20 mouse cellular contexts compared by ENCODE assay signal in the genomic region with DNA sequence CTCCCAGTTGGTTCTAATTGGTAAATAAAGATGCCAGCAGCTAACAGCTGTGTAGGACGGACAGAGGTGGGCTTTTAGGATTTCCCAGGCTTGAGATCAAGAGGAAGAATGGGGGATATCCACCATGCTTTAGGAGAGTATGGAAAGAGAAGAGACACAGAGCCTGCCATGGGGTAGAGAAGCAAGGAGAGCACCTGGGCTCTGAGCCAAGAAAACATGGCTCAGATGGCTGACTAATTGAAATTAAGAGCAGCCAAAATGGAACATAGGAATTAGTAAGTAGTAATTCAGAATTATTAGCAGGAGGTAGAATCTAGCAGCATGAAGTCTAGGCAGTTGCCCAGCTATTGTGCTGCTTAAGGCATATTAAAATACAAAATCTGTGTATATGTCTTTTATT. TPM values are rescaled to one million over a fixed set of nuclear protein-coding genes. Genes with fewer than 3 reads are reported as not detected.
DNase-seq lines count a peak whose midpoint lies in the region; ATAC-seq lines count a peak whose summit lies in the region.
"Had no signal": no experiment of that assay in that cellular context is flagged by ENCODE, and none has a peak within 500 bp of the region (broad histone marks: within the 10 kb centered on the region; RNA-seq: fewer than 3 reads in every experiment).

No protein-coding gene starts in this region.

- no peaks in the 10 kb centered on the region for H3K27me3 ChIP-seq in hindbrain, embryonic 11.5 days (ENCODE audit: control insufficient read depth, insufficient read depth, low read length)
- H3K27me3 ChIP-seq: limb, embryonic 13.5 days; liver, embryonic 15.5 days; neural tube, embryonic 12.5 days had no signal

- peak; percentile 8 for DNase-seq in kidney, adult 18-20 months
- DNase-seq in kidney, adult 11 months: no peak
- peak; percentile 73 for DNase-seq in left cerebral cortex, postnatal 4 days
- DNase-seq in left cerebral cortex, postnatal 14 days (ENCODE audit: low spot score in 2 of 2): no peak
- peak; percentile 19 for DNase-seq in cerebellum, adult 9-11 months
- no peak for DNase-seq in hindbrain, embryonic 11.5 days (ENCODE audit: low spot score)
- no peak for DNase-seq in thymus, postnatal 14 days
- DNase-seq: adrenal gland, postnatal 14 days; right cerebral cortex, postnatal 4 days; thymus, postnatal 36 days had no signal

- no peak overlapping the region for H3K9ac ChIP-seq in hindbrain, embryonic 11.5 days (ENCODE audit: low read depth, low read length)
- H3K9ac ChIP-seq: limb, embryonic 13.5 days; liver, embryonic 15.5 days; neural tube, embryonic 12.5 days had no signal

- no peak overlapping the region for H3K4me3 ChIP-seq in hindbrain, embryonic 11.5 days (ENCODE audit: low read depth, low read length)
- H3K4me3 ChIP-seq: left cerebral cortex, adult 2 months; limb, embryonic 13.5 days; liver, embryonic 15.5 days; neural tube, embryonic 12.5 days had no signal

- H3K4me2 ChIP-seq in hindbrain, embryonic 11.5 days (replicated peaks; ENCODE audit: low read depth, low read length): no peak overlapping the region
- H3K4me2 ChIP-seq: heart, embryonic 11.5 days; limb, embryonic 13.5 days; liver, embryonic 15.5 days; neural tube, embryonic 12.5 days had no signal

- intact Hi-C loops in left cerebral cortex, postnatal 4 days (cut with DNase I): no loop called here
- intact Hi-C loops in left cerebral cortex, postnatal 14 days (cut with DNase I): no loop called here

- no peaks in the 10 kb centered on the region for H3K4me1 ChIP-seq in hindbrain, embryonic 11.5 days (replicated peaks; ENCODE audit: control insufficient read depth, insufficient read depth, low read length)
- H3K4me1 ChIP-seq: limb, embryonic 13.5 days; liver, embryonic 15.5 days; neural tube, embryonic 12.5 days had no signal

- no peaks in the 10 kb centered on the region for H3K9me3 ChIP-seq in hindbrain, embryonic 11.5 days (ENCODE audit: control insufficient read depth, low read length)
- H3K9me3 ChIP-seq: limb, embryonic 13.5 days; liver, embryonic 15.5 days; neural tube, embryonic 12.5 days had no signal

- ATAC-seq in cerebellum, adult (ENCODE audit: insufficient number of reproducible peaks, low FRiP score, low TSS enrichment): peak; percentile 78
- ATAC-seq in hindbrain, embryonic 11.5 days (ENCODE audit: low FRiP score): no peak
- ATAC-seq: activated CD4-positive, CD25-positive, alpha-beta regulatory T cell, adult 4 months; lung, postnatal 0 days; midbrain, embryonic 16.5 days; Patski had no signal

- 84% methylated on average over 1 of the region's 1 CpGs for WGBS in hindbrain, embryonic 11.5 days

- H3K27ac ChIP-seq in hindbrain, embryonic 11.5 days (ENCODE audit: low read depth, low read length): no peak overlapping the region
- H3K27ac ChIP-seq: left cerebral cortex, adult 2 months; limb, embryonic 13.5 days; liver, embryonic 15.5 days; neural tube, embryonic 12.5 days had no signal

- H3K36me3 ChIP-seq in hindbrain, embryonic 11.5 days (ENCODE audit: control insufficient read depth, insufficient read depth, low read length): no peaks in the 10 kb centered on the region
- H3K36me3 ChIP-seq: limb, embryonic 13.5 days; liver, embryonic 15.5 days; neural tube, embryonic 12.5 days had no signal

RNA-seq across cellular contexts. Expression of a gene that starts 55.4 kb away (rescaled TPM):
- 10 to 100 TPM; 25.4 to 25.9 TPM for total RNA-seq in left cerebral cortex, postnatal 4 days (2021)
- total RNA-seq in left cerebral cortex, postnatal 14 days (2021): 10 to 100 TPM; 44.5 to 47.5 TPM
- polyA plus RNA-seq in hindbrain, embryonic 11.5 days (2014; fragmentation: Nextera tagmentation; extraction: Ambion mirVana): 2.3 and 2.5 TPM in 2 replicates
- polyA plus RNA-seq: activated CD4-positive, CD25-positive, alpha-beta regulatory T cell, adult 4 months had no signal

Comparison
In these comparisons a context has a peak if more than half of its experiments do, and no peak if none do; other contexts are left out.
1. DNase-seq: peak in kidney, adult 18-20 months (single experiment), left cerebral cortex, postnatal 4 days (single experiment) and cerebellum, adult 9-11 months (single experiment); none in kidney, adult 11 months (single experiment), left cerebral cortex, postnatal 14 days (0 of 2), hindbrain, embryonic 11.5 days (single experiment) and thymus, postnatal 14 days (single experiment).